Mouse (Mus musculus) 416B (cell line): ENCODE data around the gene Ranbp1.

ENCODE experiments used
- DNase-seq: peaks from one replicate; pipeline ENCODE4 v3.0.0; 2011; ENCODE audit warnings: low read depth

Ranbp1 gene

DNA sequence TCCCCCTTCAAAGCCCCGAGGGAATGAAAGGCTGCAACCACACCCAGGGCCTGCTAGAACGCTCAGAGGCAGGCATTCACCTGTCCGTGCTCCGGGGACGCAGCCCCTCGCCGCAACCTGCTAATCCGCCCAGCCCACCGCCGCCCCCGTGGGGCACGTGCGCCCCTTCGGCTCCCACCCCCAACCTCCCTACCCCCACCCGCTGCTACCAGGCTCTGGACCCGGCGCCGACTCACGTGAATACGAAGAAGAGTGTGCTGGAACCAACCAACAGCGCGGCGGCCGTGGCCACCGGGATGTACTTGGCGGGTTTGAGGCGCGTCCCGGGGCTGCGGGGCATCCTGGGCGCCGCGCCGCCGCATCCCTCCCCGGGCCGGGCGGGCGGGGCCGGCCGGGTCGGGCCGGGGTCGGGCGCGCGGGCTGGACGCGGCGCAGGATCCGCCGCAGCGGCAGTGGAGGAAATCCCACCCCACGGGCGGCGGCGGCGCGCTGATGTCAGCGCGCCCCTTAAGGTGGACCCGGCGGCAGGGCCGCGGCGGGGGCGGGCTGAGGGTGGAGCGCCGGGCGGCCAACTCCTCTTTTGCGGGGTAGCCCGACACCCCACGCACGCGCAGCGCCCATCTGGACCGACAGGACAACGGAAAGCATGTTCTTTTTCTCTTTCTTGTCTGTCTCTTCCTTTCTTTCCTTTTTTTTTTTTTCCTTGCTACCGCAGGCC is 13.7 kb downstream of the Ranbp1 start, which contains the start of gene Zdhhc8:
Zdhhc8 (minus strand) TSS at position 466 of the 718 bp plus-strand sequence.
- peak; percentile 53 for DNase-seq

DNA sequence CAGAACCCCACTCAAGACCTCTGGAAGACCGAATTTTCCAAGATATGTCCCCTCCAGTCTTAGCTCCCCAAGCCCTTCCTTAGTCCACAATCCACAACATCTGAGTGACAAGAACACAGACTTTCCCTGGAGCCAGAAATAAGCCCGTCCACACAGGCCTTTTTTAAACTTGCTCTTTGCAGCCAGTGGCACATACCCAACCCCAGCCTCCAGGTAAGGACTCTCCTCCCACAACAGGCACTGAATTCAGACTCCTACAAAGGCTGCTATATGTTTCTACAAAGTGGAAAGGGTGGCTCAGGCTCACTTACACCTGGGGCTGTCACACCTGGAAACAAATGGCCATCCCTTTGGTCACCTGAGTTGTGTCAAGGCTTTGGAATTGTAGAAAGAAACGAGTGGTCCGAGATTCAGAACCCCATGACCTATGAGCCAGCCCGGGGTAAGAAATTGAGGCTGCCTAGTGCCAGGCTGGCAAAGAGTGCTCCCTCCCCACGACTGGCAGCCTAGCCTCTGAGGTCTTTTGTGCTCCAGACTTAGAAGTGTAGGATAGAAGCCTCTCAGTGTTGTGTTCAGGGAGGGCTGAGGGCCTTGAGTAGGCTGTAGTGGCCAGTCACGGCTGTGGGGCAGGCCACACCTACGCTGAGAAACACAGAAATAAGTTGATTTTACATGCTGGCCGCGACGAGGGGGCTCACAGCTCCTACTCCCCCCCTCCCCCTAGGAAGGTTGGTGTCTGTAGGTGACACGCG is 14.4 kb downstream of the Ranbp1 start:
- no peak for DNase-seq

- peak; percentile 36 for DNase-seq
Measured at GRCm38 (mm10) chr16:18233451-18233850, 15.1 kb downstream of the Ranbp1 start.

- no peak for DNase-seq
Measured at GRCm38 (mm10) chr16:18231451-18231850, 17.1 kb downstream of the Ranbp1 start.

- no peak for DNase-seq
Measured at GRCm38 (mm10) chr16:18231047-18231446, 17.5 kb downstream of the Ranbp1 start.

DNA sequence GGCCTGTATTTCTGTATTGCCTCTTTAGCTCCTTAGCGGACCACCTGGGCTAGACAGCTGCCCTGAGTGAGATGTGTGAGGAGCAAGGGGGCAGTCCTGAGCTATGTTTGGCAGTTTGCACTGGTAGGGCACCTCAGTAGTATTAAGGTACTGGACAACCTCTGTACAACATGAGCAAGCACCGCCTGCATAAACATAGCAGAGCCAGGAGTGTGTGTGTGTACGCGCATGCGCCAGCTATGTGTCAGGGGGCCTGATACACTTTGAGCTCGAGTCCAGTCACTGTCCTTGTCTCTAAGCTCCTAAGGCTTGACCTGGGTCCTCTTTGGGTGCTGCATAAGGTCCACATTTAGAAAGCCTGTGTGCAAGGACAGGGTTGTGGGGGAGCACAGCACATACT is 17.9 kb downstream of the Ranbp1 start:
- DNase-seq: no peak

DNA sequence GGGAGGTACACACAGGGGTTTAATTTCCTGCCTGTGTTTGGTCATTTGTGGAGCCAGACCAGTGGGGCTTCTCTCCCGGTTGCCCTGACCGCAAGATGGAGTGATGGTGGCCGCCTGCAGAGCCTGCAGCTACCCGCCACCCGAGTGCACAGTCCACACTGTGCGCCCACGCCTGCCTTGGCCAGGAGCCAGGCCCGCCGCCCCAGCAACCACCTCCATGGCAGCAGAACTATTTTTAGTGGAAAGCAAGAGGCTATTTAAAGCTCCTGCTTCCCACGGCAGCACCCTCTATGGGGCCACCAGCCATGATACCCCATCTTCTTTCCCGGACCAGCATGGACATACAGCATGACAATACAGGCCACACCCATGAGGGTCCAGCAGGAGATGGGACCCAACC is 18.9 kb downstream of the Ranbp1 start:
- no peak for DNase-seq

- no peak for DNase-seq
Measured at GRCm38 (mm10) chr16:18228856-18229255, 19.7 kb downstream of the Ranbp1 start.

DNA sequence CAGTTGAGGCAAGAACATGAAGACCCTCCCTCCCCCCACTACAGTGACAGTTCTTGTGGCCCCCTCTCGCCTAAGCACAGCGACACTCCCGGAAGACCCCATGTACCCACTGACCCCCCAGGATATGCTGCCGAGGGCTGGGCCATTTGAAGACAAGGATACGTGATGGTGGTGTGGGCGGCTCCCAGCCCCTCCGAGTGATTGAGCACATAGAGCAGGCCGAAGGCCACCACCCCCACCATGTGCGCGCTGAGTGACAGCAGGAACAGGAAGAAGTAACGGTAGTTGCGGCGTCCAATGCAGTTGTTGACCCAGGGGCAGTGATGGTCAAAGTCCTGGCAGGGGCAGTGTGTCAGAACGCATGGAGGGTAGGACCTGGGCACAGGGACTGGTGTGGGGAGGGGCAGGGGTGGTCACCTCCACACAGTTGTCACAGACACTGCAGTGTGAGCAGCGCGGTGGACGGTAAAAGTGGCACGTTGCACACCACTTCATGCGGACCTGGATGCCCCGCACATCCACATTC is 20.6 kb downstream of the Ranbp1 start:
- no peak for DNase-seq

DNA sequence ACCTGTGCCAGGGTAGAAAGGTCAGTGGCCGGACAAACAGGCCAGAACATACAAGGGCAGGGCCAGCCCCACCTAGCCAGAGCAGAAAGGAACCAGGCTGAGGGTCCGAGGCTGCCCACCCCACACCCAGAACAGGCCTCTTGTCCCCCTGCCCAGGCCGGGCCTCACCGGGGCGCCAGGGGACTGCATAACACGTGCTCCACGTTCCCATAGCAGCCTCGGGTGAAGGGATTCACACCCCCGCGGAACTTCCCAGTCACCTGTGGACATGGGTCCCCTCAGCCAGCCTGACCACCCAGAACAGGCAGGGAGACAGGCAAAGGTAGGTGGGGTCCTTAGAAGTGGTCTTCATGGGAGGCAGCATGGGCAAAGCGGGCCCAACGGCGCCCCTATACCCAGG is 21.3 kb downstream of the Ranbp1 start:
- DNase-seq: no peak

DNA sequence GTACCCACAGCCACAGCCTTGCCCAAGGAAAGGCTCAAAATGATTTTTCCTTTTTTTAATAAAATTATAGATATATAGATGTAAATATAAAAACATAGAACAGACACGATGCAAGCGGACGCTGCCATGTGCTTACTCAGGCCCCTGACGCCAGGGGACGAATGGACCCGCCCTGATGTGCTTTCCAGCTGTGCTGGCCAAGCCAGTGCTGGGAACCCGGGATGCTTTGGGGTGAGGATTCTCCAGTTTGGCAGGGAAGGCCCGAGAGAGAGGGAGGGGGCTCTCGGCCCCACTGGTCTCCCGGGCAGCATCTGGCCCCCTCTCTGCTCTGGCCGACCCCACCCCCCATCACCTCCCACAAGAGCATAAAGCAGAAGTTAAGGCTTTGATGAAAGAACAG is 26.3 kb downstream of the Ranbp1 start:
- DNase-seq: no peak

- no peak for DNase-seq
Measured at GRCm38 (mm10) chr16:18221543-18221898, 27.0 kb downstream of the Ranbp1 start.

DNA sequence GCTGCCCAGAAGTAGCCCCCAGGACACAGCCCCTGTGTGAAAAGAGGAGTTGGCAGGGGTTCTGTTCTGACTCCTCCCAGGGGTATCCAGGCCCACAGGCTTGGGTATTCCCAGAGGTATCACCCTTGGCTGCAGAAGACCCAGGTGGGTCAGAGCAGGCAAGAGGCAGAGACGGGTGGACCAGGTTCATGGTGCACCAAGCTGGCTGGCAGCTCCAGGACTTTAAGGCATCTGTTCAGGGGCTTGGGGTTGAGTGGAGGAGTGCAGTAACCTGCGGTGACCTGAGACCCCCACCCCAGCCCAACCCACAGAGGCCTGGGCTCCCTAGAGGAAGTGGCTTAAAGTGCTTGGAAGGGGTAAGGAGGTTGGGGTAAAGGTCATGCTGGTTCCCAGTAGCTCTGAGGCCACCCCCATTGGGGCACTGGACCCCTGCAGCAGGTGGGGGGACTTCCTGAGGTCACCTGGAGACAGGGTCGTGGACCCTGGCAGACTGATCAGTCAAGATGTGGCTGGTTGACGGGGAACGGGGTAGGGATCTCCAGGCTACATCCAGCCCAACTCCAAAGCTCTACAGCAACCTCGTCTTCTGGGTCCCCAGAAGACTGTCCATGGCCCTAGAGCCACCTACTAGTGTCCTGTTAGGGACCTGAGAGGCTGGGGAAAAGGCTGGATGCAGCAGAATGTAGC is 27.5 kb downstream of the Ranbp1 start:
- DNase-seq: no peak

DNA sequence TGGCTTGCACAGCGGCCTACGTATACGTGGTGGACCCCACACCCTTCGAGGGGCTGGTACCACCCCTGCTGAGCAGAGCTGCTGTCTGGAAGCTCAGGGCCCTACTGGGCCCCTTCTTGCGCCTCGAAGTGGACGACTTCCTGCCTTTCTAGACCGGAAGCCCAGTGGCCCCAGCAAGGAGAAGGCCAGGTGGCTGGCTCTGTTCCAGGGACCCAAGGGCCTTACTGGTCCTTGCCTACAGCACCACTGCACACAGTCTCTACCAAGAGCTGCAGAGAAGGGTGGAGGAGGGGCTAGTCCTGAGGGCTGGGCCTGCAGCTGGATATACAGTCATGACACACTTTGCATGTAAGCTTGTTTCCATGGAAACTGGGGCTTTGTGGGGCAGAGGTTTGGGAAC is 28.5 kb downstream of the Ranbp1 start:
- peak; percentile 85 for DNase-seq

DNA sequence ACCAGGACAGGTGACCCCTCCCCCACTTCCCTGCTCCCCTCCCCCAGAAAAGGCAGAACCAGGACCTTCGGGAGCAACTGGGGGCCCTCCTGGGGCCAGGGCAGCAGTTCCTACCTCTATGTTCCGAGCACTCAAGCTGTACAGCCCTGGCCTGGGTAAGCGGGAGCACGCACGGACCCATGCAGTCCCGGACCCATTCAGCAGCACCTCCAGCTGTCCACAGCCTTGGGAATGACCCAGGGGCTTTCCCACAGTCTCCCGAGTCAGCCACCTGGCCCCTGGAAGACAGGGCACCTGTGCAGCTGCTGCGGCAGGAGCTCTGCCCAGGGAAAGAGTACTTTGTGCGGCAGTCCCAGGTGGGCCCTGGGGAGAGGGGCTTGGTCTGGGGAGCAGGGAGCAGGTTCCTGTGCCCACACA is 29.9 kb downstream of the Ranbp1 start:
- DNase-seq: no peak

DNA sequence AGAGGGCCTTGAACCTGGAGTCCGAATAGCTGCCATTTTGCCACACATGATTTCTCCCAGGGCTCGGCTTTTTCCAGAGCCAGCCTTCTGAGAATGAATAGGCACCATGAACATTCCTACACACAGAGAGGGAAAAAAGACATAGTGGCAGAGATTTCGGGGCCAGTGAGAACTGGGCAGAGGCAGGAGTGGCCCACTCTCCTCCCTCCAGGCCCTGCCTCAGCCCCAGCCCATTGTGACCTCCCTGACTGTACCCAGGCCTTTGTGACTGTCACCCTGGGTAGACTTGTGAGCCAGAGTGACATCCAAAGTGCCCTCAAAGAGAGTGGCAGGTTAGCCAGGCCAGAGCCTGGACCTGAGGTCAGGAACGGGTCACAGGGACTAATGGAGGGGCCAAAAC is 31.0 kb downstream of the Ranbp1 start, which contains the start of gene Ccdc188:
Ccdc188 (plus strand) TSS at position 301 of the 400 bp plus-strand sequence.
- no peak for DNase-seq

DNA sequence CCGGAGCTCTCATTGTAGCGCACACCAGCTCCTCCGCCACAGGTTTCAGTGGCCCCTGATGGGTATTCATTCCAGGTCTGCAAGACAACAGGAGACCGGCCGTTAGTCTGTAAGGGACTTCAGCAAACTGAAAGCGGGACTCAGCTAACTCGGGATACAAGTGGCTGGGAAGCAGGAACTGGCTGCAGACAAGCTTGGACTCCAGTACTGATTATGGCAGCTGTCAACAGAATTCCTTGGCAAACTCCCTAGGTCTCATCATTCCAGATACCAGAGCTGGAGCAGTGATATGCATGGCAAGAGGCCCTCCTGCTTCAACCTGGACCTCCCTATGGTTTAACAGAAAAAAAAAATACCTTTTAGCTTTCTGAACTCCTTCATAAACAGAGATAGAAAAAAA is 33.7 kb downstream of the Ranbp1 start:
- no peak for DNase-seq

DNA sequence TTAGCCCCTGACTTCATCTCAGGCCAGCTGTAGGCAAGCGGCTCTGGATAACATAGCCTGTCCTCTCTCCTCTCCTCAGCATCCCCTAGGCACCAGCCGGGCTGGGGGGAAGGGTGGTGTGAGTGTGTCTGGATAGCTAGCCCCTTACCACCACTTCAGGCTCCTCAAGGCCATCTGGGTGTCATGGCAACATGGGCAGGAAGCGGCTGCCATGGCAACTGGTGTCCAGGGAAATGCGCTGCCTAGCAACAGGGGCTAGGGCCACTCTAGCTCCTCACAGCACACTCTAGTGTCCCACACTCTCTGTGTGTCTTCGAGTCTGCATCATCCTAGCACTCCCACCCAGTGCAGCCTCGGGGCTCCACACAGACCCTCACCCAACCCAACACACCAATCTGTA is 34.8 kb downstream of the Ranbp1 start:
- DNase-seq: no peak

DNA sequence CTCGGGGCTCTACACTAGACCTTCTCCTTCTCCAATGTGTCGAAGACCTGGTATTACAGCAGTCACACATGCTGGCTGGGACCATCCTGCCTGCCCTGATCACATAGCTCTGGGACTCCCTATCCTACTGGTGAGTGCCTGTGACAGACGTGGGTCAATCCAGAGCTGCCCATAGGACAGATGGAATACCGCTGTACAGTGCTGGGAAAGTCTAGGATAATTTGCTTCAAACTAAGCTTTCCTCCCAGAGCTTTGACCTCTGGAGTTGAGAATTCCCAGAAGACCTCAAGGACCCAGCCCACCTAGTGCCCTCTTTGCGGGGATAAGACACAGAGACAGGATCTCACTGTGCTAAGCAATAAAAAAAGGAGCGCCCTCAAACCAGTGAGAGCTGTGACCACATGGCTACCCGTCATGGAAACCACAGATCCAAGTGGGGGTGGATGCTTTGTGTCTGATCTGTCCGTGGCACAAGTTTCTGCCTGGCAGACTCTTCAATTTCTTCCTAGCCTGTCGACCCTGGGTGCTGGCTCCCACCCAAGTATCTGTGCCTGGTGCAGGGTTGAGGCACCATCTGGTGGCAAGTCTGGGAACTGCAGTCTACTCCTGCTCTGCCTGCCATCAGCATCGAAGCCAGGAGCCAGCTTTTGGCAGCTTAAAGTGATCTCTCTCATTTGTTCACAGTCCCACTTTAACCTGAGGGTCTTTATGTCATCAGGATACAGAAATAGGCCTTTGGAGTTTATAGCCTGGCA is 36.9 kb downstream of the Ranbp1 start:
- DNase-seq: peak; percentile 72

DNA sequence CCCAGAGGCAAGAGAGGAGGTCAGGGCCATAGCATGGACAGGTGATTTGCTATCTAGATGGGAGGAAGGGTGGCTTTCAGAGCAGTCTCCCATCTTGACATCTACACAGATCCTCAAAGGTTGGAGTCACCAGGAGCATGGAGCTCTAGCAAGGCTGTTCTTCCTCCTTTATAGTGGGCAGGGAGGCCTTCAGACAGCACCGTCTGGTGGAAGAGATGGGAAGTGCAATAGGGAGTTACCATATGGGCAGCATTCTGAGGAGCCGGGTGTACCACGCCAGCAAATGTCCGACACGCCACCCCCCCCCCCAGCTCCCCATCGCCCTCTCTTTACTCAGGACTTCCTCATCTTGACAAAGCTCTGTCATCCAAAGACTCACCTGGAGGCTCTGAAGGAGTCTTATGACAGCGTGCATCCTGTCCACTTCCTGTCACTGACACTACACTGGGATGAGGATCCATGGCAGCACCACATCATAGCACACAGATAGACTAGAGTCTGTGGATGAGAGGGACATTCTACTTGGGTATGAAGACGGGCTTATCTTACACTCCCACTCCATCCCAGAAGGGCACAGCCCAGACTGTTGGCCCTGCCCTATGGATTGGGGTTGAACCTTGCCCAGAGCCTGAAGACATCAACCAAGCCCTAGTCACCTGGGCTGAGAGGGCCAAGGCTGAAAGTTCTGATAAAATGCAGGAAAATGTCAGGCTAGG is 37.7 kb downstream of the Ranbp1 start:
- peak; percentile 76 for DNase-seq

GRCm38 (mm10) chr16:18203430-18204091 is 45.0 kb downstream of the Ranbp1 start:
- DNase-seq: no peak
